Mouse (Mus musculus) kidney, adult 2 months (tissue): ENCODE data around the gene Ubqln4.

Experiments
- CTCF ChIP-seq: fragments of 200-500 bp; conservative IDR thresholded peaks from 2 replicates; pipeline ENCODE4 v1.5.1; 2011; ENCODE audit warnings: low read depth, mild to moderate bottlenecking, control low read depth, low read length, moderate library complexity, mixed read lengths; ENCODE audit not compliant: insufficient read depth, insufficient read length
- POLR2A ChIP-seq: fragments of 200-500 bp; IDR thresholded peaks from one replicate; pipeline ENCODE4 v1.6.1; 2011; ENCODE audit warnings: low read depth, low read length, control low read depth

- TF ChIP-seq POLR2A (no peak), CTCF (no peak)
Observed at GRCm38 (mm10) chr3:88555731-88556130, 2.2 kb downstream of the Ubqln4 start.
